Mouse (Mus musculus) spleen, adult 2 months (tissue): Measurements from ENCODE around the gene Grk2.

Experiments used
- CTCF ChIP-seq: fragments of 200-500 bp; IDR thresholded peaks from 2 replicates; pipeline ENCODE4 v1.5.1; 2011; ENCODE audit warnings: mild to moderate bottlenecking, inconsistent platforms; ENCODE audit not compliant: insufficient read depth, insufficient read length, insufficient replicate concordance; ENCODE audit errors: extremely low read depth
- POLR2A ChIP-seq: fragments of 200-500 bp; IDR thresholded peaks from 2 replicates; pipeline ENCODE4 v1.6.1; 2011; ENCODE audit warnings: low read depth, low read length, inconsistent platforms

DNA sequence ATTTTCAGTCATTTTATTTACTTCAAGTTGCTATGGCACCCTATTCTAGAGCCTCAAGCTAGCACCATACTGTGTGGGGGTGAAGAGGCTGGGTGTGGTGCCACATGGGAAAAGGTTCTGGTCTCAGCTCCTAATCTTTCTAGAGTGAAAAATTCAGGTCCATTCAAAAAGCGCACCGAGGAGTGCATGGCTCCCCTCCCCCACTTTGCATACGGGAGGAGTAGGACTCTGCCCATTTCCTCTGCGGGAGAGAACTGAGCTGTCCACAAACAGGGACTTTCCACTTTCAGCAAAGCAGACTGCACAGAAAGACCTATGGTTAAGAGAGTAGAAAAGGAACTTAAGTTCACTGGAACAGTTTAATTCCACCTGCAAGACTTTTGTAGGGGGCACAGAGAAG is 26.6 kb upstream of the Grk2 start:
- TF ChIP-seq CTCF (no peak), POLR2A (peak; percentile 17; the same call in 1 of the 2 replicates)
